Mouse (Mus musculus): ENCODE data around the gene Fam204a.

- no peak for TF ChIP-seq CTCF (conservative IDR thresholded peaks at IDR 0.05 in 1 of 2, IDR thresholded peaks at IDR 0.05 in 1 of 2; ENCODE audit: low read depth in 2 of 2, low read length in 2 of 2)
- no peak for TF ChIP-seq EP300 (IDR thresholded peaks at IDR 0.05; ENCODE audit: low read length)
- TF ChIP-seq ZKSCAN1 (IDR thresholded peaks at IDR 0.05; ENCODE audit: borderline replicate concordance, low read depth, low read length): no peak
- TF ChIP-seq SMC3 (IDR thresholded peaks at IDR 0.05; ENCODE audit: low read depth, low read length): no peak
- no peak for TF ChIP-seq KAT2A (IDR thresholded peaks at IDR 0.05; ENCODE audit: insufficient replicate concordance, low read length)
- TF ChIP-seq MAX (IDR thresholded peaks at IDR 0.05; ENCODE audit: low read length): no peak
- TF ChIP-seq MEF2A (IDR thresholded peaks at IDR 0.05; ENCODE audit: borderline replicate concordance, low read depth, low read length): no peak
- TF ChIP-seq POLR2A (IDR thresholded peaks at IDR 0.05; ENCODE audit: low read depth, low read length): no peak
- TF ChIP-seq USF1 (IDR thresholded peaks at IDR 0.05; ENCODE audit: low read depth, low read length): no peak
- no peak for TF ChIP-seq E2F4 (IDR thresholded peaks at IDR 0.05; ENCODE audit: insufficient replicate concordance, low read depth, low read length)
- no peak for TF ChIP-seq MXI1 (IDR thresholded peaks at IDR 0.05; ENCODE audit: low read depth, low read length)
These were observed 16.1 kb upstream of the Fam204a start for GRCm38 (mm10) chr19:60242620-60243019.

Data from CH12.LX (cell line).